ENCODE assay signal across 8 mouse cellular contexts in genomic region chr11:30232082-30232481, GRCm38 (mm10). TPM values are rescaled to one million over a fixed set of nuclear protein-coding genes. Genes with fewer than 3 reads are reported as not detected.
DNase-seq lines count a peak whose midpoint lies in the region; ATAC-seq and TF ChIP-seq lines count a peak whose summit lies in the region.

No protein-coding gene starts in this region.

- no peaks in the 10 kb centered on the region for H3K36me3 ChIP-seq in kidney, adult 2 months (ENCODE audit: control insufficient read depth, insufficient read depth, low read length)
- H3K36me3 ChIP-seq in kidney, embryonic 15.5 days = peaks cover 11% of the 10 kb centered on the region
- peaks cover 5% of the 10 kb centered on the region; the same call in 1 of the 2 replicates for H3K36me3 ChIP-seq in embryonic facial prominence, embryonic 12.5 days
- H3K36me3 ChIP-seq in heart, embryonic 16.5 days (ENCODE audit: control insufficient read depth, insufficient read depth) = peaks cover 11% of the 10 kb centered on the region
- no peaks in the 10 kb centered on the region for H3K36me3 ChIP-seq in thymus, adult 2 months (ENCODE audit: control insufficient read depth, insufficient read depth, low read length)

- no peak overlapping the region for H3K4me2 ChIP-seq in kidney, embryonic 15.5 days
- H3K4me2 ChIP-seq in embryonic facial prominence, embryonic 12.5 days (replicated peaks) = no peak overlapping the region
- no peak overlapping the region for H3K4me2 ChIP-seq in heart, embryonic 16.5 days (ENCODE audit: low read depth, low read length)

- H3K27me3 ChIP-seq in kidney, adult 2 months (replicated peaks; ENCODE audit: control insufficient read depth, insufficient read depth, low read length) = no peaks in the 10 kb centered on the region
- no peaks in the 10 kb centered on the region for H3K27me3 ChIP-seq in kidney, embryonic 15.5 days
- H3K27me3 ChIP-seq in embryonic facial prominence, embryonic 12.5 days = no peaks in the 10 kb centered on the region
- H3K27me3 ChIP-seq in heart, embryonic 16.5 days (ENCODE audit: control insufficient read depth, insufficient read depth, low read length) = no peaks in the 10 kb centered on the region
- H3K27me3 ChIP-seq in thymus, adult 2 months (ENCODE audit: control insufficient read depth, insufficient read depth, low read length) = no peaks in the 10 kb centered on the region

- WGBS in kidney, adult 2 months = 64% methylated on average over 2 of the region's 2 CpGs
- 66% methylated on average over 2 of the region's 2 CpGs for WGBS in kidney, embryonic 15.5 days
- 63% methylated on average over 2 of the region's 2 CpGs for WGBS in embryonic facial prominence, embryonic 12.5 days
- WGBS in heart, embryonic 16.5 days = 62% methylated on average over 2 of the region's 2 CpGs
- WGBS in thymus, adult 2 months = 92% methylated on average over 2 of the region's 2 CpGs

- H3K4me1 ChIP-seq in kidney, adult 2 months (ENCODE audit: control insufficient read depth, insufficient read depth, low read length) = peaks cover 28% of the 10 kb centered on the region
- peaks cover 20% of the 10 kb centered on the region for H3K4me1 ChIP-seq in kidney, embryonic 15.5 days
- H3K4me1 ChIP-seq in embryonic facial prominence, embryonic 12.5 days = peaks cover 7% of the 10 kb centered on the region; the same call in 1 of the 2 replicates
- H3K4me1 ChIP-seq in heart, embryonic 16.5 days (ENCODE audit: control insufficient read depth, insufficient read depth, low read length) = peaks cover 50% of the 10 kb centered on the region
- no peaks in the 10 kb centered on the region for H3K4me1 ChIP-seq in thymus, adult 2 months (replicated peaks; ENCODE audit: control insufficient read depth, insufficient read depth, low read length)

- no peak for TF ChIP-seq CTCF in kidney, adult 2 months (conservative IDR thresholded peaks at IDR 0.05; ENCODE audit: insufficient read depth, insufficient read length, low read depth, low read length)
- TF ChIP-seq CTCF in thymus, adult 2 months (IDR thresholded peaks at IDR 0.05; ENCODE audit: borderline replicate concordance, control insufficient read depth, extremely low read depth, insufficient read depth, low read length, poor library complexity) = no peak

- no peak for TF ChIP-seq POLR2A in kidney, adult 2 months (IDR thresholded peaks at IDR 0.05; ENCODE audit: low read depth, low read length)
- no peak for TF ChIP-seq POLR2A in thymus, adult 2 months (IDR thresholded peaks at IDR 0.05; ENCODE audit: control insufficient read depth, extremely low read depth, insufficient read depth, low read length, poor library complexity)

- no peak overlapping the region for H3K27ac ChIP-seq in kidney, adult 2 months (ENCODE audit: insufficient read depth, low read depth, low read length)
- H3K27ac ChIP-seq in kidney, embryonic 15.5 days = no peak overlapping the region
- no peak overlapping the region for H3K27ac ChIP-seq in embryonic facial prominence, embryonic 12.5 days
- H3K27ac ChIP-seq in heart, embryonic 16.5 days (ENCODE audit: low read length) = 0 out of 2 replicates have a peak overlapping the region, but pooled peaks have one; percentile 11
- no peak overlapping the region for H3K27ac ChIP-seq in thymus, adult 2 months (ENCODE audit: control insufficient read depth, insufficient read depth, low read length)

- DNase-seq in kidney, adult 2 months = peak; percentile 87
- DNase-seq in lung, postnatal 10 days = peak; percentile 80
- DNase-seq in frontal cortex, postnatal 36 days (ENCODE audit: low spot score in 2 of 2) = no peak
- no peak for DNase-seq in thymus, adult 2 months

- H3K4me3 ChIP-seq in kidney, adult 2 months (ENCODE audit: insufficient read depth, low read depth, low read length) = no peak overlapping the region
- H3K4me3 ChIP-seq in kidney, embryonic 15.5 days (replicated peaks) = no peak overlapping the region
- H3K4me3 ChIP-seq in embryonic facial prominence, embryonic 12.5 days = no peak overlapping the region
- H3K4me3 ChIP-seq in heart, embryonic 16.5 days (ENCODE audit: low read length) = no peak overlapping the region
- no peak overlapping the region for H3K4me3 ChIP-seq in thymus, adult 2 months (ENCODE audit: control insufficient read depth, insufficient read depth, low read length)

- no peak overlapping the region for H3K9ac ChIP-seq in kidney, embryonic 15.5 days
- H3K9ac ChIP-seq in embryonic facial prominence, embryonic 12.5 days = no peak overlapping the region
- no peak overlapping the region for H3K9ac ChIP-seq in heart, embryonic 16.5 days (ENCODE audit: low read length)

- H3K9me3 ChIP-seq in kidney, embryonic 15.5 days (replicated peaks) = no peaks in the 10 kb centered on the region
- no peaks in the 10 kb centered on the region for H3K9me3 ChIP-seq in embryonic facial prominence, embryonic 12.5 days
- no peaks in the 10 kb centered on the region for H3K9me3 ChIP-seq in heart, embryonic 16.5 days (replicated peaks; ENCODE audit: control insufficient read depth, low read length)

- no peak for ATAC-seq in kidney, embryonic 15.5 days (replicated peaks; ENCODE audit: low FRiP score)
- ATAC-seq in embryonic facial prominence, embryonic 12.5 days (ENCODE audit: insufficient number of reproducible peaks, insufficient read depth, low FRiP score, low TSS enrichment) = peak; percentile 49; the same call in 1 of the 2 replicates
- no peak; the same call in 1 of the 2 replicates for ATAC-seq in heart, embryonic 16.5 days (replicated peaks; ENCODE audit: extremely low read depth, insufficient read depth, low FRiP score)
- no peak for ATAC-seq in megakaryocyte-erythroid progenitor cell, adult 5-6 weeks (replicated peaks; ENCODE audit: low FRiP score, low TSS enrichment, poor library complexity, severe bottlenecking)

RNA-seq across cellular contexts. Expression of gene Sptbn1, which starts 35.9 kb away (rescaled TPM):
- 118 and 140 TPM in 2 replicates for polyA plus RNA-seq in kidney, adult 2 months (2012; rRNA removed)
- polyA plus RNA-seq in kidney, embryonic 15.5 days (2015; fragmentation: Nextera tagmentation; extraction: Ambion mirVana) = 114 and 119 TPM in 2 replicates
- 82.6 and 83.7 TPM in 2 replicates for polyA plus RNA-seq in embryonic facial prominence, embryonic 12.5 days (2016; fragmentation: Nextera tagmentation; extraction: Ambion mirVana)
- polyA plus RNA-seq in heart, embryonic 16.5 days (2015; fragmentation: Nextera tagmentation; extraction: Ambion mirVana) = 164 and 178 TPM in 2 replicates
- total RNA-seq in megakaryocyte-erythroid progenitor cell, adult 5-6 weeks (2014; fragmentation: Nextera tagmentation) = 12.0 and 12.6 TPM in 2 replicates
- 12.8 and 23.8 TPM in 2 replicates for total RNA-seq in megakaryocyte-erythroid progenitor cell, adult 5-6 weeks (2017)
- polyA plus RNA-seq in thymus, adult 2 months (2012; rRNA removed) = 48.2 and 48.5 TPM in 2 replicates

Comparison
In these comparisons a context has a peak if more than half of its experiments do, and no peak if none do; other contexts are left out.
1. DNase-seq: peak in kidney, adult 2 months (single experiment) and lung, postnatal 10 days (single experiment); none in frontal cortex, postnatal 36 days (0 of 2) and thymus, adult 2 months (single experiment).